Mouse (Mus musculus) layer of hippocampus, postnatal 14 days (tissue): ENCODE measurements around the gene Cenpe. TPM values are rescaled to one million over a fixed set of nuclear protein-coding genes. Genes with fewer than 3 reads are reported as not detected.

Experiments used
- total RNA-seq, 2 experiments: library from RNA; stranded (reverse); gene quantifications; 2 replicates each; pipeline ENCODE4 v1.2.3; 2021

The Cenpe gene
- total RNA-seq, 2 experiments from 2014 or later = 2.7 TPM

Other genes starting within 250 kb of the Cenpe start
- gene Bdh2, start 68.7 kb downstream of the Cenpe start, total RNA-seq = 1 to 10 TPM; 2.3 to 3.8 TPM
- gene Slc9b2, start 95.2 kb downstream of the Cenpe start, total RNA-seq = 1 to 10 TPM; 3.1 to 4.0 TPM
- gene Slc9b1, start 135.5 kb downstream of the Cenpe start, total RNA-seq = under 1 TPM; 0.16 to 0.43 TPM
- 10 to 100 TPM; 34.5 to 38.2 TPM for gene Cisd2, start 211.4 kb downstream of the Cenpe start, total RNA-seq
- gene Ube2d3, start 225.6 kb downstream of the Cenpe start, total RNA-seq = 100 to 1,000 TPM; 246 to 248 TPM